Mouse (Mus musculus) erythroblast, embryonic 14.5 days (primary cell): ENCODE results near the gene Arl15.

ENCODE experiments used
- GATA1 ChIP-seq: IDR thresholded peaks from 2 replicates; pipeline ENCODE4 v1.6.1; 2012; ENCODE audit warnings: low read length, inconsistent platforms, mixed read lengths
- TAL1 ChIP-seq: IDR thresholded peaks from 3 replicates; pipeline ENCODE4 v1.6.1; 2012; ENCODE audit warnings: low read length, inconsistent platforms, mixed read lengths

- no peak for TF ChIP-seq TAL1
- TF ChIP-seq GATA1, result no peak
Measured at GRCm38 (mm10) chr13:113964945-113965344, 170.6 kb downstream of the Arl15 start.
